Mouse (Mus musculus) heart, embryonic 14.5 days (tissue): Measurements from ENCODE around the gene Klhl21. TPM values are rescaled to one million over a fixed set of nuclear protein-coding genes. Genes with fewer than 3 reads are reported as not detected.

Experiments
- ATAC-seq: fragments of 200-750 bp; cut with Nextera tagmentation; 2 replicates; pipeline ENCODE4 v1.8.0; 2017; ENCODE audit warnings: low read depth, moderate TSS enrichment; ENCODE audit not compliant: insufficient number of reproducible peaks, insufficient read depth, low FRiP score
- H3K27ac ChIP-seq, 2 experiments: fragments of 200-500 bp in 1 of 2; fragments of 300-500 bp in 1 of 2; sonication (generic) in 1 of 2; replicated peaks in 1 of 2; 2 replicates each; pipeline ENCODE4 v1.5.1; 2012 to 2014; ENCODE audit warnings: low read depth in 2 of 2, low read length in 2 of 2, control low read depth in 1 of 2, mild to moderate bottlenecking in 1 of 2, mixed read lengths in 1 of 2; ENCODE audit not compliant: control insufficient read depth in 1 of 2, insufficient read depth in 1 of 2
- H3K27me3 ChIP-seq: fragments of 300-500 bp; sonication (generic); 2 replicates; pipeline ENCODE4 v1.6.1; 2014; ENCODE audit warnings: mild to moderate bottlenecking, low read length, control low read depth; ENCODE audit not compliant: control insufficient read depth, insufficient read depth
- H3K36me3 ChIP-seq: fragments of 300-500 bp; sonication (generic); 2 replicates; pipeline ENCODE4 v1.6.1; 2014; ENCODE audit warnings: mild to moderate bottlenecking, control low read depth, low read length, mixed read lengths; ENCODE audit not compliant: control insufficient read depth, insufficient read depth
- H3K4me1 ChIP-seq, 2 experiments: fragments of 200-500 bp in 1 of 2; fragments of 300-500 bp in 1 of 2; sonication (generic) in 1 of 2; 2 replicates each; pipeline ENCODE4 v1.6.1; 2012 to 2014; ENCODE audit warnings: low read length in 2 of 2, control low read depth in 1 of 2, mixed read lengths in 1 of 2; ENCODE audit not compliant: control insufficient read depth in 2 of 2, insufficient read depth in 2 of 2
- H3K4me2 ChIP-seq: fragments of 300-500 bp; sonication (generic); 2 replicates; pipeline ENCODE4 v1.6.1; 2014; ENCODE audit warnings: mild to moderate bottlenecking, low read length
- H3K4me3 ChIP-seq, 2 experiments: fragments of 200-500 bp in 1 of 2; fragments of 300-500 bp in 1 of 2; sonication (generic) in 1 of 2; 2 replicates each; pipeline ENCODE4 v1.5.1; 2012 to 2014; ENCODE audit warnings: low read length in 2 of 2, mild to moderate bottlenecking in 2 of 2, control low read depth in 1 of 2, low read depth in 1 of 2, moderate library complexity in 1 of 2; ENCODE audit not compliant: control insufficient read depth in 1 of 2, insufficient read depth in 1 of 2
- H3K9ac ChIP-seq: fragments of 300-500 bp; sonication (generic); 2 replicates; pipeline ENCODE4 v1.6.1; 2014; ENCODE audit warnings: mild to moderate bottlenecking, low read length
- H3K9me3 ChIP-seq: fragments of 300-500 bp; sonication (generic); 2 replicates; pipeline ENCODE4 v1.6.1; 2016; ENCODE audit warnings: low read length, control low read depth; ENCODE audit not compliant: control insufficient read depth
- WGBS: fragments of 180-500 bp; shearing (Covaris S2); extraction: QIAGEN DNeasy Blood & Tissue Kit; methylation state at CpG from one replicate; pipeline ENCODE4 v1.1.7; 2014; 5-methylcytosine and 5-hydroxymethylcytosine counted together
- polyA plus RNA-seq: library from polyadenylated mRNA; unstranded; fragments of >200 nt; fragmentation: Nextera tagmentation; extraction: Ambion mirVana; gene quantifications from 2 replicates; pipeline ENCODE4 v1.2.1, GENCODE M21; 2014

Klhl21 gene
- polyA plus RNA-seq, 1 experiment from 2014 or later, result 17.8 TPM

- H3K36me3 ChIP-seq, result peaks cover 57% of the 10 kb centered on the region
- no peak overlapping the region for H3K9ac ChIP-seq
- peaks cover 20 to 31% of the 10 kb centered on the region in 2 experiments for H3K4me1 ChIP-seq
- H3K27ac ChIP-seq, result no peak overlapping the region
- no peaks in the 10 kb centered on the region for H3K9me3 ChIP-seq
- H3K4me2 ChIP-seq, result no peak overlapping the region
- H3K4me3 ChIP-seq, result no peak overlapping the region
- no peak for ATAC-seq
- WGBS, result 88% methylated on average over 11 of the region's 11 CpGs
- H3K27me3 ChIP-seq, result no peaks in the 10 kb centered on the region
Observed at GRCm38 (mm10) chr4:152024525-152024924, 15.9 kb downstream of the Klhl21 start.

GRCm38 (mm10) chr4:152026751-152027508 lies 18.3 kb downstream of the Klhl21 start:
- H3K9me3 ChIP-seq, result no peaks in the 10 kb centered on the region
- WGBS, result 3% methylated on average over 41 of the region's 41 CpGs
- ATAC-seq, result peak; percentile 44

GRCm38 (mm10) chr4:152027524-152027923 lies 18.9 kb downstream of the Klhl21 start, which contains the start of gene Zbtb48:
TSS of gene Zbtb48 (minus strand) at chr4:152027671.
- peak within 1 kb of the TSS; percentile 83 for H3K9ac ChIP-seq
- no peaks in the 10 kb centered on the region for H3K9me3 ChIP-seq
- peaks cover 29% of the 10 kb centered on the region for H3K36me3 ChIP-seq
- peaks cover 20 to 31% of the 10 kb centered on the region in 2 experiments for H3K4me1 ChIP-seq
- H3K27ac ChIP-seq, result peak within 1 kb of the TSS; percentile 20 to 71
- under 1% methylated on average over 35 of the region's 35 CpGs for whole genome bisulfite sequencing
- peak; percentile 94 for ATAC-seq
- peak within 1 kb of the TSS; percentile 92 for H3K4me2 ChIP-seq
- peak within 1 kb of the TSS; percentile 65 to 68 for H3K4me3 ChIP-seq
- H3K27me3 ChIP-seq, result 0 out of 2 replicates have a peak, but pooled peaks cover 4% of the 10 kb centered on the region

More at GRCm38 (mm10) chr4:152026751-152027508, 18.3 kb downstream of the Klhl21 start:
- H3K4me1 ChIP-seq, result peaks cover 20 to 31% of the 10 kb centered on the region in 2 experiments
- peak overlapping the region; percentile 83 for H3K9ac ChIP-seq
- peak overlapping the region; percentile 65 to 68 for H3K4me3 ChIP-seq
- H3K27ac ChIP-seq, result peak overlapping the region; percentile 20 to 71; a peak in 3 of 4 replicates
- peaks cover 33% of the 10 kb centered on the region for H3K36me3 ChIP-seq
- H3K4me2 ChIP-seq, result peak overlapping the region; percentile 92
- 0 out of 2 replicates have a peak, but pooled peaks cover 4% of the 10 kb centered on the region for H3K27me3 ChIP-seq

DNA sequence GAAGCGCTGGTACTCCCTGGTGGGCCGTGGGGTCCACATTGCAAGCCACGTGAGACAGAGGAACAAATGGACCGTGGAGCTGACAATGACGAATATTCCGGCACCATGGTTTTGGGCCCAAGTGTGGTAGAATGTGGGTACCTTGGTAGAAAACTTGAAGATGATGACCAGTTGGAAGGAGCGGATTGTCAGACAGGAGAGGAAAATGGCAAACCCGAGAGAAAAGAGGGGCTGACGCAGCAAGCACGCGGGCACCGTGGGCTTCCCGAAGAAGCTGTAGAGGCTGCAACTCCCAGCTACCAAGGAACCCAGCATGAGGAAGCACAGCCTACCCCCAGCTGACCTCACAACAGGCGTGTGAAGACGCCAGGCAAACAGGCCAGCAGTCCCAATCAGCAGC lies 19.9 kb downstream of the Klhl21 start:
- ATAC-seq, result no peak
- Histone ChIP-seq H3K27me3 (0 out of 2 replicates have a peak, but pooled peaks cover 4% of the 10 kb centered on the region), H3K4me3 (peak overlapping the region in 1 of 2 experiments; percentile 68; a peak in 1 of 4 replicates), H3K27ac (no peak overlapping the region), H3K4me2 (peak overlapping the region; percentile 92), H3K4me1 (peaks cover 20 to 31% of the 10 kb centered on the region in 2 experiments), H3K36me3 (peaks cover 20% of the 10 kb centered on the region), H3K9ac (no peak overlapping the region; the same call in 1 of the 2 replicates), H3K9me3 (no peaks in the 10 kb centered on the region)
- 54% methylated on average over 15 of the region's 15 CpGs for WGBS

DNA sequence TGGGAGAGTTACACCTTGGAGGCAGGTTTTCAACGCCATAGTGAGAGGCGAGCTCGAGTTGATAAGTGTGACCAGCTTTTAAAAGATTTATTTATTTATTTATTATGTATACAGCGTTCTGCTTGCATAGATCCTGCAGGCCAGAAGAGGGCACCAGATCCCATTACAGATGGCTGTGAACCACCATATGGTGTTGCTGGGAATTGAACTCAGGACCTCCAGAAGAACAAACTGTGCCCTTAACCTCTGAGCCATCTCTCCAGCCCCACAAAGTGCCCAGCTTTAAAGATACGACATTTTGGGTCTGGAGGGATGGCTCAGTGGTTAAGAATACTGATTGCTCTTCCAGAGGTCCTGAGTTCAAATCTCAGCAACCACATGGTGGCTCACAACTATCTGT lies 20.5 kb downstream of the Klhl21 start:
- 0 out of 2 replicates have a peak, but pooled peaks cover 4% of the 10 kb centered on the region for H3K27me3 ChIP-seq
- H3K36me3 ChIP-seq, result peaks cover 13% of the 10 kb centered on the region
- peaks cover 20 to 31% of the 10 kb centered on the region in 2 experiments for H3K4me1 ChIP-seq
- H3K4me2 ChIP-seq, result no peak overlapping the region
- no peaks in the 10 kb centered on the region for H3K9me3 ChIP-seq
- no peak overlapping the region for H3K27ac ChIP-seq
- H3K9ac ChIP-seq, result no peak overlapping the region
- no peak overlapping the region for H3K4me3 ChIP-seq
- WGBS, result 43% methylated on average over 5 of the region's 5 CpGs
- ATAC-seq, result no peak

DNA sequence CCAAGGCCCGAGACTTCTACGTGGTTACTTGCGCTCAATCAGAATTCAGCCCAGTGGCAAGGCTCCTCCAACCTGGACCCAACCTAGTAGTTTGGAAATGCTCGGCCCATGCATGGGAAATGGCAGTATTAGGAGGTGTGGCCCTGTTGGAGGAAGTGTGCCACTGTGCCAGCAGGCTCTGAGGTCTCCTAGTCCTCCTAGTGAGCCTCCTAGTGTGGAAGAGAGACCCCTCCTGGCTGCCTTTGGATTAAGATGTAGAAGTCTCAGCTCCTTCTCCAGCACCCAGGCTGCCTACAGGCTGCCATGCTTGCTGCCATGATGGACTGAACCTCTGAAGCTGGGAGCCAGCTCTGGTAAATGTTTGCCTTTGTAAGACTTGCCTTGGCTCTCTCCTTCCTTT lies 21.4 kb downstream of the Klhl21 start:
- Histone ChIP-seq H3K27ac (no peak overlapping the region), H3K4me1 (peaks cover 20 to 30% of the 10 kb centered on the region in 2 experiments), H3K4me3 (no peak overlapping the region), H3K9ac (no peak overlapping the region), H3K27me3 (0 out of 2 replicates have a peak, but pooled peaks cover 4% of the 10 kb centered on the region), H3K9me3 (no peaks in the 10 kb centered on the region), H3K36me3 (peaks cover 4% of the 10 kb centered on the region; the same call in 1 of the 2 replicates), H3K4me2 (no peak overlapping the region)
- 74% methylated on average over 4 of the region's 4 CpGs for WGBS
- ATAC-seq, result no peak

GRCm38 (mm10) chr4:152032922-152033321 lies 24.3 kb downstream of the Klhl21 start:
- Histone ChIP-seq H3K27ac (no peak overlapping the region), H3K4me3 (no peak overlapping the region), H3K27me3 (0 out of 2 replicates have a peak, but pooled peaks cover 4% of the 10 kb centered on the region), H3K4me1 (peaks cover 5 to 9% of the 10 kb centered on the region in 2 experiments; a peak in 3 of 4 replicates), H3K36me3 (no peaks in the 10 kb centered on the region), H3K9me3 (no peaks in the 10 kb centered on the region), H3K4me2 (no peak overlapping the region), H3K9ac (no peak overlapping the region)
- ATAC-seq, result no peak
- WGBS, result 88% methylated on average over 13 of the region's 13 CpGs
